Mouse (Mus musculus) E14TG2a.4 (cell line): ENCODE measurements around the gene Zfp827.

Source experiments
- CTCF ChIP-seq: conservative IDR thresholded peaks from 2 replicates; pipeline ENCODE4 v1.5.1; 2014; ENCODE audit warnings: low read length
- POU5F1 ChIP-seq: IDR thresholded peaks from 2 replicates; pipeline ENCODE4 v1.6.1; 2014; ENCODE audit warnings: low read length, borderline replicate concordance

DNA sequence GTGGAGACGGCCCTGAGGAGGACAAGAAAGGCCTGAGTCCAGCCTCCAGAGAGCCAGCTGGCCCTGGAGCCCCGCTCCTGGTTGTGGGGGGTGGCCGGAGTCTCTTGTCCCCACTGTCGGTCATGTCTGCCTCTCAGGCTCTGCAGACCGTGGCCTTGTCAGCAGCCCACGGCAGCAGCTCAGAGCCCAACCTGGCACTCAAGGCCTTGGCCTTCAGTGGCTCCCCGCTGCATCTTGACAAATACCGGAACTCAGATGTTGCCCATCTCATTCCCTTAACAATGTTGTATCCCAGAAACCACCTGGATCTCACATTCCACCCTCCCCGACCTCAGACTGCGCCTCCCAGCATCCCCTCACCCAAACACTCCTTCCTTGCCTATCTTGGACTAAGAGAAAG lies 161.8 kb downstream of the Zfp827 start:
- TF ChIP-seq CTCF (no peak), POU5F1 (no peak)
